Mouse (Mus musculus) heart, postnatal 0 days (tissue): ENCODE measurements around the gene Ttbk2.

ENCODE experiments used
- CTCF ChIP-seq: IDR thresholded peaks from 2 replicates; pipeline ENCODE4 v1.5.1; 2016; ENCODE audit warnings: antibody characterized with exemption, control low read depth, low read depth
- EP300 ChIP-seq: IDR thresholded peaks from 2 replicates; pipeline ENCODE4 v1.6.1; 2016; ENCODE audit warnings: antibody characterized with exemption, low read depth

GRCm38 (mm10) chr2:120761922-120762321 lies 88.5 kb downstream of the Ttbk2 start:
- TF ChIP-seq CTCF (no peak), EP300 (no peak)
